Mouse (Mus musculus) layer of hippocampus, postnatal 10 days (tissue): ENCODE data around the gene Dhfr. TPM values are rescaled to one million over a fixed set of nuclear protein-coding genes. Genes with fewer than 3 reads are reported as not detected.
"Not testable (repeated sequence)": the region's sequence is repeated elsewhere in the genome, so short reads cannot be mapped to it uniquely, and the experiment has no call there.

ENCODE experiments used
- DNase-seq, 2 experiments: peaks; one replicate each; pipeline ENCODE4 v3.0.0; 2021; ENCODE audit warnings: low spot score in 2 of 2
- total RNA-seq, 2 experiments: library from RNA; stranded (reverse); gene quantifications; 2 replicates each; pipeline ENCODE4 v1.2.3; 2021

The Dhfr gene
- total RNA-seq, 2 experiments from 2014 or later, result 2.0 to 2.1 TPM

DNA sequence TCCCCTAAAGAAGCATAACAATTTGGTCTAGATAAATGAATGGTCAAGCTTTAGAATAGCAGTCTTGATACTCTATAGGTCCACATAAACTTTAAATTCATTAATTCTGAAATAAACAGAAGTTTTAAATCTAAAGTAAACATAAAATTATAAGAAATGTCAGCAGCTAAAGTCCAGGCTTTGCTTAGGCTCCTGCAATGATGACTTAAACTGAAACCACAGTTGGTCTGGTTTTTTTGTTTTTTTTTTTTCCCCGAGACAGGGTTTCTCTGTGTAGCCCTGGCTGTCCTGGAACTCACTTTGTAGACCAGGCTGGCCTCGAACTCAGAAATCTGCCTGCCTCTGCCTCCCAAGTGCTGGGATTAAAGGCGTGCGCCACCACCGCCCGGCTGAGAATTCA lies 16.9 kb downstream of the Dhfr start:
- not testable (repeated sequence) for DNase-seq

DNA sequence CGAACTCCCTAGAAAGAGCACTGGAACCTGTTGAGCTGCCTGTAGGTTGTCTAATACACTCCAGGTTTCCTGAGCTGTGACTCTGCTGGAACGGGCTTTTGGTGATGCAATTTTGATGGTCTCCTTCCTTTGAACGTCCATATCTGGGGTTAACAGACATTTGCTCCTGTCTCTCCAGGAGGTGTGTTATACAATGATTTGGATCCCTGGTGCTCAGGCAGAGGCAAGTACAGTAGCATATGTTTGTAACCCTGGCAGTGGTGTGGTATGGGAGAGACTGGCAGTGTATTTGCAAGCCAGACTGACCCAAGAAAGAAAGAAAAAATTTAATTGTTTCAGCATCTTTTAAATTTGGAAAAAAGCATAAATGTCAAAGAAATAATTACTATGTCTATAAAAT lies 32.8 kb downstream of the Dhfr start:
- DNase-seq, result no peak

DNA sequence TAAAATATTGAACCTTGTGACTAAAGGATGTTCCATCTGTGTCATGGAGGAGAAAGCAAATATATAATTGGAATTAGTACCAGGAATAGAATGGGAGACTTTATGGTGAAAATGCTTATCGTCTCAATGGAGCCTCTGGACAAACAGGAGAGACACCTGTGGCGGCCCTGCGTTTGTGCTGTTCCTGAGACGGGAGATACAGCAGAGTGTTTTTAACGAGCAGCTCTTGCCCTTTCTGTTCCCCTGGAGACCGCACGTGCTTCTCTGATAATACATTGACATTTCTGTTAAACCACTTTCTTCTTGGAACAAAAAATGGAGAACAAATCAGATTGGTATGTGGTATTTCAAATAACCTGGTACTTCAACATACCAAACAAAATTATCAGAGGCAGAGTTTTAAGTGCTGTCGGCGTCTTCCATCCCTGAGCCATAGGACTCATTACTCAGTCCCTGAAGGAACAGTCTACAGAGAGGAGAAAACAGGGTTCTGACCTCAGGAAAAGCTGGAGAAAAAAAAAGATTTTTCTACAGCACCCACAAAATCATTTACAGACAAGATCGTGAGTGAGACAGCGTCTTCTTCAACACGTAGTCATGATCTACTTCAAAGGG lies 38.6 kb downstream of the Dhfr start:
- no peak for DNase-seq

DNA sequence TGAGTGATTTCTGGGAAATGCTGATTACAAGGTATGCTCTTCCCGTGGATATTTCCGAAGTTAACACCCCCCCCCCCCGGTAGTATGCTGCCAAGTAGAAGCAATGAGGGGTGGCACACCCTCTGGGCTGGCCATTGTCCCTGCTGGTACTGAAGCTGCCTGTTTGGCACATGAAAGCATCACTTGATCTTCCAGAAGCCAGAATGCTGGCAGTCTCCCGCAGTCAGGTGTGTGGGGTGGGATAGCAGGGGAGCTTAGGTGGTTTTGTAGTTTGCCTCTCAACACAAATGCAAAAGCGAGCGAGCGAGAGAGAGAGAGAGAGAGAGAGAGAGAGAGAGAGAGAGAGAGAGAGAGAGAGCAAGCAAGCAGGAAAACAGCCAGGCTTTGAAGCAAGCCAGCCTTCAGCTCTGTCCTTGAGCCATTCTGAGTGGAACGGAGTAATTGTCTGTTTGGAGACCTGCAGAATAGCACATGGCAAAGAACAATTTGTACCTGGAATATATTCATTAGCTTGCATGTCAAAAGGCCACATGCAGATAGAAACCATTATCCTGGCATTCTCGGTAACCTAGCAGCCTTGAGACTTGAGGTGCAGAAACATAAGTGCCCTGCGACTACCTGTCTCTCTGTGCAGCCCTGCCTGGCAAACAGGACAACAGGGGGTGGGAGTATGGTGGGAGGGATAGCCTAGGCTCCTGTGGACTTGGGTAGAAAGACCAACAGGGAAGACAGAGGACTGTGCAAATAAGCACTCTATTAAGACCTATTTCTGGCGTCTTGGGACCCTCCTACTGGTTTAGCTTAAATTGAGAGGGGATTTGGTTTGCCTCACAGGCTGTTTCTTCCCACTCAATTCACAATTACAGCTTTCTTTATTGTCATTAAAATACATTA lies 44.2 kb downstream of the Dhfr start:
- DNase-seq, result no peak

DNA sequence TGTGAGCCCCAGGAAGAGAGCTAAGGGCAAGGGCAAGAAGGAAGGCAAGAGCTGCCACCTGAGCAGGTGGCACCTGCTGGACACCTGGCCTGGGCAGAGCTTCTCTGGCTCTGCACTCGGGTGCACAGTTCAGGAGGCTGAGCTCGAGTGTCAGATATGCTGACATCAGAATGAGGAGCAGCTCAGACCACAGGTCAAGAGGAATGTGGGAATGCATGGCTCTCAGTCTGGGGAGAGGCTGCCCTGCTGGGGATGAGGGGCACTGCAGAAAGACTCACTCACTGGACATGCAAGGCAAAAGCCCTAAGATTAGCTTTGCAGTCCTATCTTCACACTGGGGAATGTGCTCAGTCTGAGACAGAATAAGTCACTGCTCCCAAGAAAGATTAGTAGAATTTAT lies 47.5 kb downstream of the Dhfr start:
- no peak for DNase-seq

DNA sequence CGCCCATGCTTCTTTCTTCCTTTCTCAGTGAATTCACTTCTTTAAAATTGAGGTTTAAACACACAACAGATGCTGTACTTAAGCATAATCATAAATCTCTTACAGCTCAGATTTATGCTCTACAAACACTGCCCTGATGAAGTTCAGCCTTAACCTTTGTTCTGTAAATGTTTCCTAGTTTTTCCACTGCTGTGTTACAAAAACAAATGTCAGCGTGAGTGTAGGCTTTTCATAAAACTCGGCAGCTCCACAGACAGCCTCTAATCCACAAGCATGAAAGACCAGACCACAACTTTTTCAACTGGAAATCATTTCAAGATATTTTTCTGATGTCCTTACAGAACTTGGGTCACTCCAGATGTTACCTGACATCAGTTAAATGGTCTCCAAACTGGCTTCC lies 49.0 kb downstream of the Dhfr start:
- DNase-seq, result no peak

DNA sequence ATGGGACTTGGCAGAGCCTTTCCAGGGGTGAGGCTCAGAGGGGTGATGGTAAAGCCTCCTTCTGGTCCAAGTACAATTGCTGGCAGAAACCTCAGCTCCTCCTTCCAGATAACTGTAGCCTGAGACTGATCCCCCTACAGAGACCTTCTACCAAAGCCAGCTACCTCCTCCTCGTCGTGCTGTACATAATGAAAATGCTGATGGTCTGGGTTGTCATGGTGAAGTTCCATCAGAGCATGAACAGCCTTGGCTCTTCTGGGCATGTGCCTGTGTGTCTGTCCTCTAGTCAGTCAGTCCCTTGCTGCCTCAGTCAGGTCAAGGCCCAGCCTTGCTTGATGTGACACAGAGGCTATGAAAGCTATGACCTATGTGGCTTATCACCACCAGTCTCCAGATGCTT lies 56.0 kb downstream of the Dhfr start:
- DNase-seq, result no peak

DNA sequence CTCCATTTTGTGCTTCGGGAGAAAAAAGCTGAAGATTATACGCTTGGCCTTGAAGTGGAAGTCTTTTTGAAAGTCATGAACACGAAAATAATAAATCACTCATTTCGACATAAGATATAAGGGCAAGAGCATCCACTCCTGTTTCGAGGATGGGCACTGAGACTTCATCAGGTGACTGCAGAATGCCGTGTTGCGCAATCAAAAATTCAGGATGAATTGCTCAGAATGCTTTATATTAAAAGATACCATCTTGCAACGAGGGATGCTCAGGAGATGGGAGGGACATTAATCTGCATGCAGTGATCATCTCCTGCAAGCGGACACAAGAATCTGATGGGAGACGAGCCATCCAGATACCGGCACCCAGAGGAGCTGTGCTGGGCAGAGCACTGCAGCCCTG lies 65.1 kb downstream of the Dhfr start:
- no peak for DNase-seq

DNA sequence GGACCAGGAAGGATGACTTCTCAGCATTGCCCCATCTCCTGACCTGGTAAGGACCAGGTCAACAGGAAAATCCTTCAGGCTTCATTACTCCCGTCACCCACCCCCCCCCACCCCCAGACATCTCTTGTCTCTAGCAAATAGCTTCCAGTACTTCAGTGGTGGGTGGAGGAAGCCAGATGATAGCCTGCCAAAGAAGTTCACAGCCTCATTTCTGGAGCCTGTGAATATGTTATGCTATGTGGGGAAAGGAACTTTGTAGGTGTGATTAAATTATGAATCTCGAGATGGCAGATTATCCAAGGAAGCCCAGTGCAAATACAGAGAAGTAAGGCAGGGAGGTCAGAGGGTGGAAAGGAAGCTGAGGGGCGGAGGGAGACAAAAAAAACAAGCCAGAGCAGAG lies 69.2 kb downstream of the Dhfr start:
- DNase-seq, result no peak

DNA sequence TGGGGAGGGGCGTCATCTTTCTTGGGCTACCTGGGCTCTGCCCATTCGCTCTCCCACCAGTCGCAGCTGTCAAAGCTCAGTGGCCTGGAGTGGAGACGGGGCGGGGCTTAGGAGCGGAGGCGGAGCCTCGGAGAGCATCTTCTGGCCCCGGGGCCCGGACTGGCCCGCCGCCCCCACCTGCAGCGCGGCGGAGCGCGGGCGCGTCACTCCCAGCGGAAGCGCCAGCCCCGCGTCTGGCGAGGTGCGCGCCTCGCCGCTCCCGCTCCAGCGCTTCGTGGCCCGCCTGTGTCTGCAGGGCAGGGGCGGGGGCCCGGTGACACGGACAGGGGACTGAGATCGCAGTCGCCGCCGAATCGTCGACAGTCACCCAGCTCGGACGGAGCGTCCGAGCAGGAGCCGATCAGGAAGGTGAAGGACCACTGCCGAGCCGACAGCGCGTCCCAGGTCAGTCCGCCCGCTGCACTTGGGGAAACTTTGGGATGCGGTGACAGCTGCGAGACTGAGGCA lies 71.3 kb downstream of the Dhfr start, which contains the start of gene Ankrd34b:
TSS of gene Ankrd34b (plus strand) at position 139 of the 507 bp plus-strand sequence.
- DNase-seq, result peak; percentile 30 to 50

DNA sequence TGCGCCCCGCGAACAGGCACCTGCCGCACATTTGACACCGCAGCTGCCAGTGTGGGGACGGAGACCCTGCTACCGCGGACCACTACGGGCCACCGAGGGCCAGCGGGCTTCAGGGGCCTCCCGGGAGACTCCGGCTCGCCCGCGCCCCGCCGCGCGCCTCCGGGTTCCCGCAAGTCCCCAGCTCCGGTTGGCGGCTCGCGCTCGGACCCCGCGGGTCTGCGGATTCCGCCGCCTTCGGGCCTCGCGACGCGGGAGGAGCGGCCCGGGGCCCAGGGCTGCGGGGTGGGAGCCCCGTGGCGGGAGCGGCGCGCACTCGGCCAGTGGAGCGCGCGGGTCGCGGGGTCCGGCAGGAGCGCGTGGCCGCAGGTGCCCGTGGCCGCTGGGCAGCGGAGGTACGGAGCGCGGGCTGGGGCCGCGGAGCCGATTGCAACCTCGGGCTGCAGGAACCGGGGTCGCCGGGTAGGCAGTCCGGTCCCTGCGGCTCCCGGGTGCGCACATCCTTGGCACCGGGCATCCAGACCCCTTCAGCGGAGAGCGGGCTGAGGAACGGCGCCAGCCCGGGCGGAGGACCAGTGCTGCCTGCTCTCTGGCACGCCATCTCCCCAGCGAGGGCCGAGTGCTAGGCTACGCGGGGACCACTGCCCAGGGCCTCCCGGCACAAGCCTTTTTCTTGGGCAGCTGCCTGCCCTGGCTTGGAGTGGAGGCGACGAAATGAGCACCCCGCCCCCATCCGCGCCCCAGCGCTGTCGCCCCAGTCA lies 71.9 kb downstream of the Dhfr start:
- peak; percentile 30 to 58 for DNase-seq

DNA sequence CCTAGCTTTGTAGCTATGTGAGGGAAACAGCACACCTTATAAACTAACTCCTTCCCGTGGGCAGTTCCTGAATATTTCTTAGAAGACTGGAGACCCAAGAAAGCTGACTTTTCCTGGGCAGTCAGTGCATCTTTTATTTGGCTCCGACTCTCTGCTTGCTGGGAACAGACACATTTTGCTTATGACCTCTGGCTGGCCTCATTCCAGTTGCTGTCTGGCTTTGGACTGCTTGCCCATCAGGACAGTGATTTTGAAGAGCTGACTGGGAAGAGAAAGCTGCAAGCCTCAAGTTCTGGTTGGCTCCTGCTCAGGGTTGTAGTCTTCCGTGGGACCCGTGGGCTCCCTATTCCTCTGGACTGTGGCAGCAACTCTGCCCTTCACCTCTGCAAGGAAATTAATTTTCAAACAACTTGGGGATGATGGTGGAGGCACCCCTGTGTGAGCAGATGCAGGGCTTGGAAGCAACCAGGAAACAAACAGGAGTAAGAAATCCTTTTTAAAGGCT lies 72.9 kb downstream of the Dhfr start:
- no peak for DNase-seq

Other genes with a start within 250 kb of the Dhfr start
- 10 to 100 TPM; 69.9 to 71.0 TPM for gene Rasgrf2, start 223.1 kb upstream of the Dhfr start, total RNA-seq
- gene Gm20379, start 48.7 kb upstream of the Dhfr start, total RNA-seq, result not detected
- gene Msh3, start 277 bp downstream of the Dhfr start, total RNA-seq, result 10 to 100 TPM; 29.4 to 30.9 TPM
- 10 to 100 TPM; 11.2 to 13.3 TPM for gene Ankrd34b, start 71.2 kb downstream of the Dhfr start, total RNA-seq
- 10 to 100 TPM in 1 of 2 experiments, 1 to 10 TPM in 1; 8.6 to 10.1 TPM for gene Fam151b, start 129.3 kb downstream of the Dhfr start, total RNA-seq
- 10 to 100 TPM; 24.9 to 29.5 TPM for gene Zfyve16, start 176.1 kb downstream of the Dhfr start, total RNA-seq
- gene Spz1, start 221.4 kb downstream of the Dhfr start, total RNA-seq, result not detected